Mouse (Mus musculus) G1E-ER4 (cell line): Measurements from ENCODE around the gene Reps2. TPM values are rescaled to one million over a fixed set of nuclear protein-coding genes. Genes with fewer than 3 reads are reported as not detected.

Experiments
- GATA1 ChIP-seq: IDR thresholded peaks from one replicate; pipeline ENCODE4 v1.8.0; 2012; ENCODE audit warnings: low read length, inconsistent platforms
- polyA plus RNA-seq: library from polyadenylated mRNA; stranded (reverse); fragments of >175 nt; gene quantifications from 2 replicates; pipeline ENCODE4 v1.2.3, GENCODE M21; 2012

Reps2 gene
- polyA plus RNA-seq, 1 experiment = 0.38 TPM

DNA sequence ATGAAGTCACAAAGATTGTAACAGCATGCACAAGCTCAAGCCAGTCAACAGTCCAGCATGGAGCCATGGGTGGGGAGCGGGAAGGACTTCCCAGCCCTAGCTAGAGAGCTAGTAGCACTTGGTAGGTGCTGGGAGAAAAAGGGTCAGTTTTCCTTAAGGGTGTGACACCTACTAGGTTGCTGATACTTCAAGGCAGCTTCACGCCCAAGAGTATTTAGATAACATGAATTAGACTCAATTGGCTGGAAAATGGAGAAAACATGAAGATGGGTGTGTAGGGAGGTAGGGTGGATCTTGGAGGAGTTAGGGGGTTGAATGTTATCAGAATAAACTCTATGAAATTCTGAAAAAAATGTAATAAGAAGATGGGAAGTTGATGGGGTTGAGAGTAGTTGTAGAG lies 37.3 kb downstream of the Reps2 start:
- TF ChIP-seq GATA1 = no peak

GRCm38 (mm10) chrX:162599666-162600065 lies 43.8 kb downstream of the Reps2 start:
- no peak for TF ChIP-seq GATA1

DNA sequence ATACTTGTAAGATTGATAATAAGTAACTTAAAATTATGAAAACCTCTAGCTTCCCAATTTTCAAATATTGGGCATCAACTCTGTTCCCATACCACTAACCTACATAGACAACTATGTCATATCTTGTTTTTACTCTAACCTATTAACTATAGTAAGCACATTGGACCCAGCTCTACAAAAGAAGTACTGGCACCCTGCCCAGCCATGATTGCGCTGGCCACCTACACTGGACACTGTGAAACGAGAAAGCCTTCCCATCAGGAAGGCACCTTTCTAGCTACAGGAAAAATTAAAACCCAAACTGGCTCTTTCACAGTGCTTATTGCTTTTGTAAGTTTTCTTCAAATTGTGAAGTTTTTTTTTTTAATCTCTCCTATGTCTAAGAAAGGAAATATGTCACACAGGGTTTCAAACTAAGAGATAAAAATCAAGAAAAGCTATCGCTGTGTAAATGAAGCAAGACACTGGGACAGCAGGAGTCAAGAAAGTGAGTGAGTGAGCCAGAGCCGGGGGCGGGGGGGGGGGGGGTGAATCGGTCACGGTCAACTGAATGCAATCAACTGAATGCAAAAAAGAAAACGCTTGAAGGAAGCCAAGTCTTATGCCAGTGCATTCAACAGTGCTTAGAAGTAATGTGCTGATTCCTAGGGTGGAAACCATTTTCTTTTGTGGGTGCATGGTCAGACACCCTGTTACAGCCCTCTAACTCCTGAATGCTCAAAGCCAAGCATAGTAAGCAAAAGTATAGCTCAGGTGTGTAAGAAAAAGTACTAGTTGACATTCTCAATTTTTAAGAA lies 52.2 kb downstream of the Reps2 start:
- TF ChIP-seq GATA1 = no peak

GRCm38 (mm10) chrX:162590145-162590790 lies 53.2 kb downstream of the Reps2 start:
- no peak for TF ChIP-seq GATA1

- no peak for TF ChIP-seq GATA1
Observed at GRCm38 (mm10) chrX:162589173-162589805, 54.2 kb downstream of the Reps2 start.

DNA sequence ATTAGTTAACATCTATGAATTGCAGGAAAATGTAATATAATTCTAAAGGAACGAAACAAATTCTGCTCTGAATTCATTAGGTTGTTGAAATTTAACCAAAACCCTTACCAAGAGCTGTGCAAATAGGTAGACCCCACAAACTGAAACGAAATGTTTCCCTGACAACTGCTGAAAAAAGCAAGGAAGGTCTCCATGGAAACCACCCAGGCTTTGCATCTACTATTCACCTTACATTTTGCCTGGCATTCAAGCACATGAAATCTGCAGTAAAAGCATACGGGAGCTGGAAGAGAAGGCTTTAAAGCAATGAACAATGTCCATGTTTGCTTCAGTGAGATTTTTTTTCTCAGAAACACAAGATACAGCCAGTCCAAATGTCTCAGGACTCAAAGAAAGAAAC lies 59.1 kb downstream of the Reps2 start:
- no peak for TF ChIP-seq GATA1

DNA sequence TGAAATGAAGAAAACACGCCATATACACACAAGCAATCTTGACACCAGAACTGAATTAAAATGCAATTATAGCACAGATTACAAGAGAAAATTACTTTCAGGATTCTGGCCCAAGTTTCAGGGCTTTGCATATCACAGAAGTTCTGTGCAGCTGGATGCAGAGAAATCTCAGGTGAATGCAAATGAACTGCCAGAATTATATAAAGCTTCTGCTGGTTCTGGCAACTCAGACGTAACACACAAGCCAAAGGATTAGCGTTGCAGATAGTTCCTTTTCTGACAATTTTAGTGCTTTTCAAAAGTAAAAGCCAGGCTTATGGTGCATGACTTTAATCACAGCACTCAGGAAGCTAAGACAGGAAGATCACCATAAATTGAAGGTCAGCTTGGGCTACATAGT lies 62.9 kb downstream of the Reps2 start:
- TF ChIP-seq GATA1 = no peak

- TF ChIP-seq GATA1 = no peak
Observed at GRCm38 (mm10) chrX:162568439-162568838, 75.0 kb downstream of the Reps2 start.

DNA sequence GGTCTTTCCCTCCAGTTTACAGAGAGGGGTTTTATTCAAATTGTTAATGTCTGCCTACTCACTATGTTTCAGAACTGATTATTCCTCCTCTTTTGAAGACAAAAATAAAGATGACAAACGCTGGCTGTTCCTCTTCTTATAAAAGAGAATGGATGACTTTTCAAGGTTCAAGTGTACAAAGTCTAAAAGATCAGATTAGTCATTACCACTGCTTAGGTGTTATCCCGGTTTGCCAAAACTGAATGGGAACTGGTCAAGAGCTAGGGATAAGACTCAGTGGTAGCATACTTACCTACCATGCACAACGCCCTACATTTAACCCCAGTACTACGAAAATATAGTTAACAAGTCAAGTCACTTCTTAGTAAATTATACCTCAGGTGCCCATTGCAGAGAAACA lies 77.9 kb downstream of the Reps2 start:
- no peak for TF ChIP-seq GATA1

GRCm38 (mm10) chrX:162556459-162556841 lies 87.0 kb downstream of the Reps2 start:
- no peak for TF ChIP-seq GATA1

- no peak for TF ChIP-seq GATA1
Observed at GRCm38 (mm10) chrX:162555729-162556458, 87.6 kb downstream of the Reps2 start.

DNA sequence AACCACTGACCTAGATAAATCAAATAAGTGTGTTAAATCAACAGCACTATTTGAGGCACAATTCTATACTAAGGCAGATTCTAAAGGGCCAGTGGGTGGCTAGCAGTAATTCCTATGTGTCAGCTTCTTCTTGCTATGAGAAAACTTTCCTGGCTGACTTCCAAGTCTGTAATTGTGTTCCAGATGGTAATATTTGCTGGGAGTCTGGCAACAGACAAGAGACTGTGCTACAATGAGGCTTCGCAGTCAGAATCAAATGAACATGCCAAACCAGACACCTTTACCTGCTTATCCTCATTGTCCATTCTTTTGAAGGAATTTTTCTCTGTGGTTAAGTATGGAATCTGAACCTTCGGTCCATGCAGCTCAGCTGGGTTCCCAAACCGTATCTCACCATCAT lies 88.9 kb downstream of the Reps2 start:
- no peak for TF ChIP-seq GATA1

DNA sequence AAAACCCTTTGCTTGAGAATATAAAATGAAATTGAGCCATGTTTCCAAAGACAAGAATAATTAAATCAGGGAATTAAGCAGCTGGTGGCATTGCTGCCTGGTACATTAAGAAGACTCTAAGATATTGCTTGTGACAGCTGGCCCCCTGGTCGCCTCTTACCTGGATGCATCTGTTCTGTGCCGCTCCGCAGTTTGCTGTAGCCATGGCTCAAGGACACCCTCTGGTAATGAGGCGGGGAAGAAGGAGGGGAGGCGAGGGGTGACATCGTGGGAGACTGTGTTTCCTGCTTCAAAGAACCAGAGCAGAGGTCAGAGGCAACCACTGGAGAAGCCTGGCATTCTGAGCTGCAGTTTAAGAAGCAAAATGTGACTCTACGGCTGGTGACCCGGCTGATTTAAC lies 91.1 kb downstream of the Reps2 start:
- no peak for TF ChIP-seq GATA1

DNA sequence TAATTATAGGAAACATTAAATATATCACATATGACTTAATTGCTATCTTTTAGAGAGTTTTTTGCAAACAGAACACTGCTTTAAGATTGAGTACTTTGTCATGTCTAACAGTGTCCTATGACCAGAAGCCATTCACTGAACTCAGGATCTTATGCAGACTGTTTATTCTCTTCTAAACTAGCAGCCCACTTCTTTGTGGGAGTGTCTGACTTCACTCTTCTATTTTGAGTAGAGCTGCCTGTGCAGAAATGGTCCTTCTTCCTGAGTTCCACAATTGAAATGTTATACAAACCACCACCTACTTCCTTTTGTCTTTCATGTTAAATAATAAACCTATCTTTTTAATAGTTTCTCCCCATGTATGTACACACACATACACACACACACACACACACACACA lies 98.4 kb downstream of the Reps2 start:
- no peak for TF ChIP-seq GATA1

DNA sequence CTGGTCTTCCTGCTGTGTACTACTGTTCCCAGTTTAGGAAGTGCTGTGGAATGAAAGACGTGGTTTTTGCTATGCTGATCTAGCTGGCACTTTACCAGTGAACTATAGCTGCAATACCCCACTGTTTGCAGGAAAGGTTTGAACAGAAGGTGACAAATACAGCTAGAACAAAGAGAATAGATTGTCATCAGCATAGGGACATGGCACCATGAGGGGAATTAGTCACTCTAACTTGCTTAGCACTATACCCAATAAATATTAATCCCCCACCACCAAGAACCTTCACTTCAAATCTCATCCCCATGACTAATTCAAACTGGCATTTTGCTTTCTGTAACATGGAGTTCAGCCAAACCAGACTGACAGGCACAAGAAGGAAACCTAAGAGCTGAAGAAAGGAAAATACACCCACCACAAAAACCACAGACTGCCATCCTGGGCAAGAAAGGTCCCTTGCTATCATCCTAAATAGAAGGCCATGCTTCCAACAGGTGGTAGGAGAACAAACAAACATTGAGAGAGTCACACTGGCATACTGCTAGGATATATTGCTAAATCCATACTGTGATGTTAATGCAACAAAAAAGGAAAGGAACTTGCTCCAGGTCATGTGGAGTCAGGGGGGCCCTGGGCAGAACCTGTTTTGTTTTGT lies 100.7 kb downstream of the Reps2 start:
- no peak for TF ChIP-seq GATA1

DNA sequence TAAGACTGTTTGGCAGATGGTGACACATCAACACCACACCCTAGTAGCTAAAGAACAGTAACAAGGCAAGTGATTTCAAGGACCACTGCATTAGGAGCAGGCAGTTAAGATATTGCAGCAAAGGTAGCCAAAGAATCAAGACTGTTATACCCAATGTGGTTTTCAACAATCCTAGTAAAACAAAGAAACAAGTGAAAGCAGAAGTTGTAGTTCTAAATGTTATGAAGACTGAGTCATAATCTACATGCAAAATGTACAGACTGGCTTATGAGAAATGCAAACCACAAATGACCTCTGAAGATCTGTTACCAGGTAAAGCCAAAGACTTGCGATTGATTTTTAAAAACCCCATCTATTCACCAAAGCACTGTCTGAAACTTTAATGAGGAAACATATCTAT lies 101.5 kb downstream of the Reps2 start:
- no peak for TF ChIP-seq GATA1

DNA sequence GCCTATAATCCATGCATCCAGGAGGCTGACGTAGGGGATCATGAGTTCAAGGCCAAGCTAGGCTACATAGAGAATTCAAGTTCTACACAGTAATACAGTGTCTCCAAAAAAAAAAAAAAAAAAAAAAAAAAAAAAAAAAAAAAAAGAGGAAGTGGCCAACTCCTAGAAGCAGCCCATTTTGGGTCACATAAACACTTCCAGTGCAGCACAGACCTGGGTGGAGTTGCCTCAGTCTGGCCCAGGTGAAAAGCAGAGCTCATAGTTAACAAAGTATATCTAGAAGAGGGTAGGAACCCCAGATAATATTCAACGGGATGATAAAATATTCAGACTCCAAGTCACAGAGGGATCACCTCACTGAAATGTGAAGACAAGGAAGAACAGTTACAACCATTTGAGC lies 112.4 kb downstream of the Reps2 start:
- no peak for TF ChIP-seq GATA1
